Mouse (Mus musculus): ENCODE results near the gene Gm17359.

- TF ChIP-seq CTCF (IDR thresholded peaks at IDR 0.05; ENCODE audit: low read depth) (no peak), EP300 (IDR thresholded peaks at IDR 0.05; ENCODE audit: low read depth) (no peak)
Observed at GRCm38 (mm10) chr3:79488025-79488424, 151.6 kb downstream of the Gm17359 start.

Data from heart, postnatal 0 days (tissue).